In the genomic region with DNA sequence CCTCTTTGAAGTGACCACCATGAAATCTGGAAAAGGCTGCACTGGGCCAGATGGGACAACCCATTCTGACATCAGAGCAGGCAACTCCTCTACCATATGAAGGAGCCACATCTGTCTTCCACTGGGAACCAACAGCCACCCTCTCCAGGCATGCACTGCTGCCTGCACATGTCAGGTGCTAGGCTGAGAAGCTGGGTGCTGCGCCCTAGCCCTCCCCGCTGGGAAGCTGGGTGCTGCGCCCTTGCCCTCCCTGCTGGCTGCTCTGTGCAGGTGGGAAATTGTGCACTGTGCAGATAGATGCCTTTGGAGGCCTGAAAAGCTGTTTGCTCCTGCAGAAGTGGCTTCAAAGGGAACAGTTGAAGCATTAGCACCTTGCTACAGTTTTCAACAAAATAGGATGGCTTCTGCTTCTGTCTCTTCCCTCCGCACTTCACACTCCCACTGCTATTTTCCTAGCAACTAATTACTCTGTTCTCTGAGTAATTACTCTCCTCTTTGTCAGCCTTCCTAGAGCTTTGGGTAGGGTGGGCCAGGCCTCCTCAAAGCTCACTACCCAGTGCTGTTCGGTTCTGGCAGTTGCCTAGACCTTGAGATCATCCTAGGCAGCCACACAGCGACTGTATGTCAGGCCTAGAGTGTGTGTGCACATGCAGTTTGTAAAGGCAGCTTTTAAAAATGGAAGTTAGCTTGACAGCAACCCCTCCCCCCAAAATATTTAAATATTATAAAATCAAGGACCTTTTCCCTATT, we compare ENCODE assay signal across 17 mouse cellular contexts.
A peak's percentile ranks its signal among the peaks of the same experiment; 100 is the strongest.
DNase-seq lines count a peak whose midpoint lies in the region; ATAC-seq lines count a peak whose summit lies in the region.
"Had no signal": no experiment of that assay in that cellular context is flagged by ENCODE, and none has a peak within 500 bp of the region (broad histone marks: within the 10 kb centered on the region; RNA-seq: fewer than 3 reads in every experiment).

No protein-coding gene starts in this region.

- 77% methylated on average over 6 of the region's 6 CpGs for WGBS in kidney, embryonic 15.5 days
- WGBS in intestine, embryonic 15.5 days: 74% methylated on average over 6 of the region's 6 CpGs

- no peak overlapping the region for H3K9ac ChIP-seq in kidney, embryonic 15.5 days
- no peak overlapping the region for H3K9ac ChIP-seq in intestine, embryonic 15.5 days
- H3K9ac ChIP-seq: limb, embryonic 15.5 days; midbrain, embryonic 13.5 days; neural tube, embryonic 12.5 days had no signal

- H3K4me3 ChIP-seq in kidney, embryonic 15.5 days (replicated peaks): no peak overlapping the region
- no peak overlapping the region for H3K4me3 ChIP-seq in intestine, embryonic 15.5 days (replicated peaks)
- H3K4me3 ChIP-seq: gastrocnemius, adult 2 months; limb, embryonic 15.5 days; midbrain, embryonic 13.5 days; neural tube, embryonic 12.5 days had no signal

- no peaks in the 10 kb centered on the region for H3K9me3 ChIP-seq in kidney, embryonic 15.5 days (replicated peaks)
- H3K9me3 ChIP-seq in intestine, embryonic 15.5 days: no peaks in the 10 kb centered on the region
- H3K9me3 ChIP-seq: limb, embryonic 15.5 days; midbrain, embryonic 13.5 days; neural tube, embryonic 12.5 days had no signal

- no peak for ATAC-seq in kidney, embryonic 15.5 days (replicated peaks; ENCODE audit: low FRiP score)
- no peak for ATAC-seq in intestine, embryonic 15.5 days
- ATAC-seq: midbrain, embryonic 13.5 days; Patski had no signal

- DNase-seq in kidney, postnatal 10 days: no peak
- peak; percentile 17 for DNase-seq in thymus, postnatal 0 days (ENCODE audit: low spot score)
- DNase-seq in thymus, postnatal 10 days (ENCODE audit: low spot score in 2 of 2): no peak
- DNase-seq in telencephalon, adult 2 months (ENCODE audit: low read depth, low spot score): peak; percentile 74
- DNase-seq in frontal cortex, postnatal 10 days (ENCODE audit: low spot score in 2 of 2): no peak
- DNase-seq: adrenal gland, postnatal 10 days; gastrocnemius, adult 2 months; kidney, adult 18-20 months; right cerebral cortex, postnatal 4 days had no signal

- peaks cover 42% of the 10 kb centered on the region for H3K36me3 ChIP-seq in kidney, embryonic 15.5 days
- 0 out of 2 replicates have a peak, but pooled peaks cover 5% of the 10 kb centered on the region for H3K36me3 ChIP-seq in intestine, embryonic 15.5 days

- H3K27me3 ChIP-seq in kidney, embryonic 15.5 days: no peaks in the 10 kb centered on the region
- H3K27me3 ChIP-seq in intestine, embryonic 15.5 days (replicated peaks): no peaks in the 10 kb centered on the region
- H3K27me3 ChIP-seq: CH12.LX; limb, embryonic 15.5 days; midbrain, embryonic 13.5 days; neural tube, embryonic 12.5 days; Patski had no signal

- peaks cover 33% of the 10 kb centered on the region for H3K4me1 ChIP-seq in kidney, embryonic 15.5 days
- peaks cover 20% of the 10 kb centered on the region for H3K4me1 ChIP-seq in intestine, embryonic 15.5 days (replicated peaks)
- H3K4me1 ChIP-seq: neural tube, embryonic 12.5 days had no signal

- peak overlapping the region; percentile 56; the same call in 1 of the 2 replicates for H3K27ac ChIP-seq in kidney, embryonic 15.5 days
- peak overlapping the region; percentile 63 for H3K27ac ChIP-seq in intestine, embryonic 15.5 days
- H3K27ac ChIP-seq: gastrocnemius, adult 2 months; limb, embryonic 15.5 days; midbrain, embryonic 13.5 days; neural tube, embryonic 12.5 days had no signal

- no peak overlapping the region for H3K4me2 ChIP-seq in kidney, embryonic 15.5 days
- H3K4me2 ChIP-seq in intestine, embryonic 15.5 days (replicated peaks): no peak overlapping the region
- H3K4me2 ChIP-seq: heart, embryonic 11.5 days; limb, embryonic 15.5 days; midbrain, embryonic 13.5 days; neural tube, embryonic 12.5 days had no signal

Comparison
In these comparisons a context has a peak if more than half of its experiments do, and no peak if none do; other contexts are left out.
1. DNase-seq: peak in thymus, postnatal 0 days (single experiment) and telencephalon, adult 2 months (single experiment); none in kidney, postnatal 10 days (single experiment), thymus, postnatal 10 days (0 of 2) and frontal cortex, postnatal 10 days (0 of 2).